Mouse (Mus musculus): ENCODE results near the gene Dpt.
A peak's percentile ranks its signal among the peaks of the same experiment; 100 is the strongest.
"Not testable (repeated sequence)": the region's sequence is repeated elsewhere in the genome, so short reads cannot be mapped to it uniquely, and the experiment has no call there.

The Dpt gene

DNA sequence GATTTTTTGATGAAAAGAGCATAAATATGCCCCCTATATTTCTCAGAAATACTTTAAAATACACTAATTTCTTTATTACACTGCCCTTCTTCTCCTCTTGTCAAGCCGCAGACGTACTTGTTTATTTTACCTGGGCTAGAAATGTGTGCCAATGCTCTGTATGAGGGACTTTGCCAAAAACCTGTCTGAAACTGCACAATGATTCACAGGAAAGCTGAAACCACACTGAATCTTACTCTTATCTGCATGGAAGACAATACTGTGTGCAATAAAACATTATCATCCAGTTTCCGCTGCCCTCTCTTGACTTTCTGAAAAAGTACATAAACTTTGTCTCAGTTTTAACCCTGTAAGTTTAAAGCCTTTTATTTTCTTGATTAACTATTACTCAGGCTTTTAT, 20.9 kb downstream of the Dpt start:
- no peak for DNase-seq (ENCODE audit: low spot score)

GRCm38 (mm10) chr1:164821307-164821706, 24.9 kb downstream of the Dpt start:
- no peak for DNase-seq (ENCODE audit: low spot score)

GRCm38 (mm10) chr1:164821821-164822220, 25.4 kb downstream of the Dpt start:
- DNase-seq (ENCODE audit: low spot score): no peak

DNA sequence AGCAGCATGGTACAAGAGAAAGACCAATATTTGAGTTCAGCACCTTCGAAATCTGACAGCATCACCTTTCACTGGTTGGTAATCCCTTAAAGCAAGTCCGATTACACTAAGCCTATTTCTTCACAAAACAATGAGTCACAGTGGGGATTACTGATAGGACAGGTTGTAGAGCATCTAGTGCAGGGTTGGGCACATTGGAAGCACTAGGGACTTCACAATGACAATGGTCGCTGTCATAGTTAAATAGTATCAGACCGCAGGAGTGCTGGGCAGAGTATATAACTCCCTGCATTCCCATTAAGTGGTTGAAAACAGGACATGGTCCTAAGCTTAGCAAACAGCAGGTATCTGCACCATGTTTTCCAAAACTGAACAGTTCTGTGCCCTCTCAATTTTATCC, 25.8 kb downstream of the Dpt start:
- DNase-seq (ENCODE audit: low spot score): no peak

GRCm38 (mm10) chr1:164824896-164825295, 28.5 kb downstream of the Dpt start:
- DNase-seq (ENCODE audit: low spot score): no peak

- no peak for DNase-seq (ENCODE audit: low spot score)
These were observed 33.4 kb downstream of the Dpt start for GRCm38 (mm10) chr1:164829881-164830280.

- no peak for DNase-seq (ENCODE audit: low spot score)
These were observed 36.0 kb downstream of the Dpt start for GRCm38 (mm10) chr1:164832459-164832858.

- peak; percentile 32 for DNase-seq (ENCODE audit: low spot score)
These were observed 52.3 kb downstream of the Dpt start for GRCm38 (mm10) chr1:164848616-164849265.

DNA sequence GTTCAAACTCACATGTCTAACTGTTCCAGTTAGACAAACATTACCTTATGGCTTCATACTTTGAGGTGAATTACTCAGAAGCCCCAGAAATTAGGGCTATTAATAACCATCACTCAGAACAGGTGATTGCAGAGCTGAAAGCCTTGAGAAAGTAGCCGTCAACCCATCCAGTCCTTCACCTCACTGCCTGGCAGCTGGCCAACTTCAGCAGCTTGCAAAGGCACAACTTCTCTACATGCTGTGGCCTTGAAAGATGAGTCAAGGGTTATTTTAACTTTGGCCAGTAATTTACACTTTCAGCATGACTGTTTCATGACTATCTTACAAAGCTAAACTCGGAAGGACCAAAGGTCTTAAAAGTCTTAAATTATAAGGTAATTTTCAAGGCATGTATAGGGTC, 59.3 kb downstream of the Dpt start:
- DNase-seq (ENCODE audit: low spot score): not testable (repeated sequence)

- no peak for DNase-seq (ENCODE audit: low spot score)
These were observed 63.5 kb downstream of the Dpt start for GRCm38 (mm10) chr1:164859952-164860351.

- DNase-seq (ENCODE audit: low spot score): no peak
These were observed 64.3 kb downstream of the Dpt start for GRCm38 (mm10) chr1:164860782-164861181.

DNA sequence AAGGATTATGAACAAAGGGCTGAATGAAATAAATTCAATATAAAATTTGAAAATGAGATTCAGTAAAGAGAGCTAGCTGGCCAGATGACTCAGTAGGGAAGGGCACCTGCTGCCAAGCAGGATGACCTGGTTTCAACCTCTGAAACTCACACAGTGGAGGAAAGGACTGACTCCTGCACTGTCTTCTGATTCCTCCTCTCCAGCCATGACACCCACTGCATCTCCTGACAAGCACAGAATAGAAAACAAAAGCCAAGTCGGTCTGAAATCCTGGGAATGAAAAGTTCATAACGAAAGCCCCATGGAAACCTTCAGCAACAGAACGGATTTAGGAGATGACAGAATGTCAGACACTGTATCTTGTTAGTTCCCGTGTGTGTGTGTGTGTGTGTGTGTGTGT, 65.1 kb downstream of the Dpt start:
- no peak for DNase-seq (ENCODE audit: low spot score)

DNA sequence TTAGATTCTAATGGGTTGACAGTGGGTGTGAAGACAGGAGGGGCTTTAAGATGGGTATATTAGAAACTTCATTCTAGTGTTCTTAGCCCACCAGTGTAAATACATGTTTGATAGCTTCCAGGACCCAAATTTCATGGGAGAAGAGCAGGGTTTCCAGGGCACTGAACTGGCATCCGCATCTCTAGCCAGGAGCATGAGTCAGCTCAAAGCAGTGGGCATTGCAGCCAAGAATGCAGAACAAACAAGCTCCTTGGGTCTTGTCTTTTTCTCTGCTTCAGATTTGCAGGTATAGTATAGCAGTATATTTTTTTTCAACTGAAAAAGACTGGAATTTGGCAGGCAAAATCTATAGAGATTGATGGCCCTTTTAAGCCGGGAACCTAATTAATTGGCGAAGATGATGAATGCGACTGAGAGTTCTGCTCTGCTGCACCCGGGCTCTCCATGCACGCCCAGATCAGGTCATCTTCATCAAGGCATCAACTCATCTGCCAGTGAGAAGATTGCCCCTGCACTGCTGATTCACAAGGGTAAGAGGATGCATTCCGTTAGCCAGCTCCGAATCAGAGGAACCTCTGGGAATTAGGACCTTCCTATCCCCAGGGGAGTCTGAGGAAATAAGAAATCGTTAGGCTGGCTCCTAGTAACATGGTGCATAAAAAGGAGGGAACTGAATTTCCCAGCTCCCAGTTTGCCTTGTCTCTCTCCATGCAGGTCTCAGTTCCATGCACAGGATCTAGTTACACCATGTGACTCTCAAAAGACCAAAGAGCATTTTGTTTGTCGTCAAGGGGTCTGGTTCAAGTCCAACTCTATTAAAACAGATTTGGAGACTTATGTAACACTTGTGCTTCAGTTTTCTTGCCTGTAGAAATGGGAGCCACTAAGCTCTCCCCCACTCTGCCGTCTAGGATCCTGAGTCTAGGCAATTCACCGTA, 66.8 kb downstream of the Dpt start:
- DNase-seq (ENCODE audit: low spot score): no peak

GRCm38 (mm10) chr1:164864666-164865065, 68.2 kb downstream of the Dpt start:
- no peak for DNase-seq (ENCODE audit: low spot score)

DNA sequence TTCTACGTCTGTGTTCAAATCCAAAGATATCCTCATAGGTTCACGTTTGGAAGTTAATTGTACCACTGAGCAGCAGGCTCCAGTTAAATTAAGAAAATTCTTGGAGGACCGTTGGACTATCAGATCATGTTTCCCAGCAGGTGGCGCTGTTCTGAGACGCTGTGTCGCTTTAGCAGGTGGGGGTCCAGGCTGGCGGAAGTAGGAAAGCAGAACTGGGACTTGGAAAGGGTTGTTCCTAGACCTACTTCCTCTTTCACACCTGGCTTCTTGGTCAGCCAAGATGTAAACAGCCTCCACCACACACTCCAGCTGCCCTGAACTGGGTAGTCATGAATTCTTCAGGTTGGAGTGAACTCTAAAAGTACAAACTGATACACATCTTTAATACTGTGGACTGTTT, 74.2 kb downstream of the Dpt start:
- DNase-seq (ENCODE audit: low spot score): no peak

Data from left cerebral cortex, adult 11 months (tissue).